Mouse (Mus musculus): ENCODE data around the gene Klrb1a. TPM values are rescaled to one million over a fixed set of nuclear protein-coding genes. Genes with fewer than 3 reads are reported as not detected.
"Not testable (repeated sequence)": the region's sequence is repeated elsewhere in the genome, so short reads cannot be mapped to it uniquely, and the experiment has no call there.

The Klrb1a gene
- not detected in 2 replicates for polyA plus RNA-seq (2014; fragmentation: Nextera tagmentation; extraction: Ambion mirVana)

DNA sequence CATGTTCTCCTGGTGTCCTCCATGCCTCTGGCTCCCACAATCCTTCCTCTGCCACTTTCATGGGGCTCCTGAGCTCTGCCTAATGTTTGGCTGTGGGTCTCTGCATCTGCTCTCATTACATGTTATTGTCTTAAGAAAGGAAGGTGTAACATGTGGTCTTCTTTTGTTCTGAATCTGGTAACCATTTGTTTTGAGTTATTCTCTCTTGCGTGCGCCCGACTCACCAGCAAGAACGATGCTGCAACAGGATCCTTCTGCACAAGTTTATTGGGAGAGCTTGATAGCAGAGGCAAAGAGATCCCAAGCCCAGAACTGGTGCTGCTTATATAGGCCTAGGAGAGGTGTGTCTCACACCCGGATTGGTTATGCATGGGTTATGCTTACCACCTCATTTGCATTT, at the start of gene Klrb1a:
TSS of gene Klrb1a (minus strand) at position 101 of the 400 bp plus-strand sequence.
- 98% methylated on average over 5 of the region's 5 CpGs for WGBS
- not testable (repeated sequence) for H3K27me3 ChIP-seq (ENCODE audit: control insufficient read depth, insufficient read depth, low read length); H3K27ac ChIP-seq (ENCODE audit: low read depth, low read length); H3K4me1 ChIP-seq (ENCODE audit: control insufficient read depth, insufficient read depth, low read length); H3K4me2 ChIP-seq (ENCODE audit: low read depth, low read length); H3K4me3 ChIP-seq (ENCODE audit: low read depth, low read length); H3K9ac ChIP-seq (replicated peaks; ENCODE audit: low read depth, low read length); H3K9me3 ChIP-seq (ENCODE audit: control insufficient read depth, low read length); H3K36me3 ChIP-seq (ENCODE audit: control insufficient read depth, insufficient read depth, low read length); ATAC-seq (ENCODE audit: low read depth)

DNA sequence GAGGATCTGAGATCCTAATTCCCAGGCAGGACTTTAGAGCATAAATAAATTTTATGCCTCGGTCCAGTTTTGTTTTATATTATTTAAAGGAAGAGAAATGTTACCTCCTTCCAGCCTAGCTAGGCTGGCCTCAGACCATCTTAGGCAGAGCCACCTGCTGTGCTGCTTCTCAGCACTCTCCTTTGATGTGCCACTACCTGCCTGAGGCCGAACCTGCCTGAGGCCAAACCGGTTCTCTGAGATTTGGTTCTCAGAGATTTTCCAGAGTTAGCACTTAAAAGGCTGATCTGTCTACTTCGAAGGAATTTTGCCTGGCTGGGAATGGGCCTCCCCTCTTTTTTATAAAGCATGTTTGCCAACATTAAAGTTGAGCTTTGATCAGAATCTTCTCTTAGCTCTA, 46.6 kb upstream of the Klrb1a start:
- WGBS, result 60% methylated on average over 4 of the region's 4 CpGs
- Histone ChIP-seq H3K36me3 (ENCODE audit: control insufficient read depth, insufficient read depth, low read length) (no peaks in the 10 kb centered on the region), H3K4me2 (ENCODE audit: low read depth, low read length) (no peak overlapping the region), H3K9ac (replicated peaks; ENCODE audit: low read depth, low read length) (no peak overlapping the region), H3K9me3 (ENCODE audit: control insufficient read depth, low read length) (no peaks in the 10 kb centered on the region), H3K4me1 (ENCODE audit: control insufficient read depth, insufficient read depth, low read length) (no peaks in the 10 kb centered on the region), H3K27ac (ENCODE audit: low read depth, low read length) (no peak overlapping the region), H3K27me3 (ENCODE audit: control insufficient read depth, insufficient read depth, low read length) (no peaks in the 10 kb centered on the region), H3K4me3 (ENCODE audit: low read depth, low read length) (no peak overlapping the region)
- no peak for ATAC-seq (ENCODE audit: low read depth)

GRCm38 (mm10) chr6:128662206-128662605, 38.9 kb upstream of the Klrb1a start, which contains the start of gene Clec2h:
Clec2h (plus strand) TSS chr6:128662385.
- H3K27ac ChIP-seq (ENCODE audit: low read depth, low read length), result no peak within 1 kb of the TSS
- H3K36me3 ChIP-seq (ENCODE audit: control insufficient read depth, insufficient read depth, low read length), result no peaks in the 10 kb centered on the region
- no peak within 1 kb of the TSS for H3K9ac ChIP-seq (replicated peaks; ENCODE audit: low read depth, low read length)
- H3K9me3 ChIP-seq (ENCODE audit: control insufficient read depth, low read length), result no peaks in the 10 kb centered on the region
- WGBS, result 16% methylated on average over 1 of the region's 1 CpGs
- H3K4me1 ChIP-seq (ENCODE audit: control insufficient read depth, insufficient read depth, low read length), result no peaks in the 10 kb centered on the region
- H3K27me3 ChIP-seq (ENCODE audit: control insufficient read depth, insufficient read depth, low read length), result no peaks in the 10 kb centered on the region
- ATAC-seq (ENCODE audit: low read depth), result no peak
- no peak within 1 kb of the TSS for H3K4me2 ChIP-seq (ENCODE audit: low read depth, low read length)
- H3K4me3 ChIP-seq (ENCODE audit: low read depth, low read length), result no peak within 1 kb of the TSS

DNA sequence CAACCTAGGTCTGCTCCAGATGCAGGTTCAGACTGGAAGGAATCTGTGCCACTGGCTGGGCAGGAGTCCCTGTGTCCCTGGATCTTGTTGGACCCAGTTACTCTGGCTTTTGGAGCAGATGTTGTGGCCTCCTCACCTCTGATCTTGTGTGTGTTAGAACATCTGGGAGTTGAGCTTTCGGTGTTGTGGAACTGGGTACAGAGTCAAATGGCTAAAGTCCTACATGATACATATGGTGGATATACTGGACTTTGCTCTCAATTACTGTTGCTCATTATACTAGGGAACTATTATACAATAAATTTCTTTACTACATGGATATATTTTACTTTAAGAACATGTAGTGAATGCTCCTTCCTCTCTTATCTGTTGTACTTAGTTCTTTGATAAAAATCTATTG, 37.9 kb upstream of the Klrb1a start:
- Histone ChIP-seq H3K4me2 (ENCODE audit: low read depth, low read length) (no peak overlapping the region), H3K9me3 (ENCODE audit: control insufficient read depth, low read length) (no peaks in the 10 kb centered on the region), H3K27me3 (ENCODE audit: control insufficient read depth, insufficient read depth, low read length) (no peaks in the 10 kb centered on the region), H3K27ac (ENCODE audit: low read depth, low read length) (no peak overlapping the region), H3K4me3 (ENCODE audit: low read depth, low read length) (no peak overlapping the region), H3K9ac (replicated peaks; ENCODE audit: low read depth, low read length) (no peak overlapping the region), H3K36me3 (ENCODE audit: control insufficient read depth, insufficient read depth, low read length) (no peaks in the 10 kb centered on the region), H3K4me1 (ENCODE audit: control insufficient read depth, insufficient read depth, low read length) (no peaks in the 10 kb centered on the region)
- WGBS, result 92% methylated on average over 1 of the region's 1 CpGs
- no peak for ATAC-seq (ENCODE audit: low read depth)

DNA sequence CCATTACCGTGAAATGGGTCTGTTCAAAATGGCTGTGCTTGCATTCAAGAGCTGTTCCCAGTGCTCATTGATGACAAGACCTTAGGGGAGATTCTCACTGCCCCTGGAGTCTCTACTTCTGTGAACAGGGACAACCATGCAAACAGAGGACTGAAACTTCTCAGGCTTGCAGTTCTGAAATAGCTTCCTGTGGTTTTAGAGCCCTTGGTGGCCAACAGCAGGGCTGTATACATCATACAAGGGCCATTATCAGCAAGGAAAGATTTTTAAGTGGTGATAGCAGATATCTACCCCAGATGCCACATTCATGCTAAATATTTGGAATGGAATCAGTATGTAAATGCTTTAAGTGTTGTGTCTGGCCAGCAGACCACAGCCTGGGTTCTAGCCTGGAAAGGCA, 29.6 kb upstream of the Klrb1a start:
- H3K27ac ChIP-seq (ENCODE audit: low read depth, low read length), result no peak overlapping the region
- H3K36me3 ChIP-seq (ENCODE audit: control insufficient read depth, insufficient read depth, low read length), result no peaks in the 10 kb centered on the region
- H3K4me3 ChIP-seq (ENCODE audit: low read depth, low read length), result no peak overlapping the region
- no peaks in the 10 kb centered on the region for H3K9me3 ChIP-seq (ENCODE audit: control insufficient read depth, low read length)
- H3K4me2 ChIP-seq (ENCODE audit: low read depth, low read length), result no peak overlapping the region
- H3K9ac ChIP-seq (replicated peaks; ENCODE audit: low read depth, low read length), result no peak overlapping the region
- H3K4me1 ChIP-seq (ENCODE audit: control insufficient read depth, insufficient read depth, low read length), result no peaks in the 10 kb centered on the region
- ATAC-seq (ENCODE audit: low read depth), result no peak
- WGBS, result 84% methylated on average over 1 of the region's 1 CpGs
- no peaks in the 10 kb centered on the region for H3K27me3 ChIP-seq (ENCODE audit: control insufficient read depth, insufficient read depth, low read length)

- not testable (repeated sequence) for H3K4me1 ChIP-seq (ENCODE audit: control insufficient read depth, insufficient read depth, low read length); H3K27me3 ChIP-seq (ENCODE audit: control insufficient read depth, insufficient read depth, low read length)
Measured at GRCm38 (mm10) chr6:128650827-128651226, 27.5 kb upstream of the Klrb1a start.

GRCm38 (mm10) chr6:128650187-128650586, 26.9 kb upstream of the Klrb1a start:
- WGBS, result 89% methylated on average over 1 of the region's 1 CpGs
- no peak overlapping the region for H3K9ac ChIP-seq (replicated peaks; ENCODE audit: low read depth, low read length)
- H3K4me1 ChIP-seq (ENCODE audit: control insufficient read depth, insufficient read depth, low read length), result no peaks in the 10 kb centered on the region
- H3K4me2 ChIP-seq (ENCODE audit: low read depth, low read length), result no peak overlapping the region
- H3K4me3 ChIP-seq (ENCODE audit: low read depth, low read length), result no peak overlapping the region
- H3K9me3 ChIP-seq (ENCODE audit: control insufficient read depth, low read length), result no peaks in the 10 kb centered on the region
- ATAC-seq (ENCODE audit: low read depth), result no peak
- H3K36me3 ChIP-seq (ENCODE audit: control insufficient read depth, insufficient read depth, low read length), result no peaks in the 10 kb centered on the region
- H3K27ac ChIP-seq (ENCODE audit: low read depth, low read length), result no peak overlapping the region
- H3K27me3 ChIP-seq (ENCODE audit: control insufficient read depth, insufficient read depth, low read length), result no peaks in the 10 kb centered on the region

More at GRCm38 (mm10) chr6:128650827-128651226, 27.5 kb upstream of the Klrb1a start:
- H3K9me3 ChIP-seq (ENCODE audit: control insufficient read depth, low read length); H3K27ac ChIP-seq (ENCODE audit: low read depth, low read length); H3K36me3 ChIP-seq (ENCODE audit: control insufficient read depth, insufficient read depth, low read length); H3K4me2 ChIP-seq (ENCODE audit: low read depth, low read length); ATAC-seq (ENCODE audit: low read depth); H3K4me3 ChIP-seq (ENCODE audit: low read depth, low read length); H3K9ac ChIP-seq (replicated peaks; ENCODE audit: low read depth, low read length): not testable (repeated sequence)
- WGBS, result 90% methylated on average over 3 of the region's 7 CpGs

GRCm38 (mm10) chr6:128649681-128650080, 26.3 kb upstream of the Klrb1a start:
- Histone ChIP-seq H3K4me3 (ENCODE audit: low read depth, low read length) (no peak overlapping the region), H3K9ac (replicated peaks; ENCODE audit: low read depth, low read length) (no peak overlapping the region), H3K27me3 (ENCODE audit: control insufficient read depth, insufficient read depth, low read length) (no peaks in the 10 kb centered on the region), H3K4me2 (ENCODE audit: low read depth, low read length) (no peak overlapping the region), H3K4me1 (ENCODE audit: control insufficient read depth, insufficient read depth, low read length) (no peaks in the 10 kb centered on the region), H3K36me3 (ENCODE audit: control insufficient read depth, insufficient read depth, low read length) (no peaks in the 10 kb centered on the region), H3K27ac (ENCODE audit: low read depth, low read length) (no peak overlapping the region), H3K9me3 (ENCODE audit: control insufficient read depth, low read length) (no peaks in the 10 kb centered on the region)
- WGBS, result 95% methylated on average over 3 of the region's 3 CpGs
- ATAC-seq (ENCODE audit: low read depth), result no peak

- H3K9me3 ChIP-seq (ENCODE audit: control insufficient read depth, low read length); H3K27me3 ChIP-seq (ENCODE audit: control insufficient read depth, insufficient read depth, low read length); H3K36me3 ChIP-seq (ENCODE audit: control insufficient read depth, insufficient read depth, low read length); H3K9ac ChIP-seq (replicated peaks; ENCODE audit: low read depth, low read length); H3K27ac ChIP-seq (ENCODE audit: low read depth, low read length); H3K4me1 ChIP-seq (ENCODE audit: control insufficient read depth, insufficient read depth, low read length); H3K4me2 ChIP-seq (ENCODE audit: low read depth, low read length); ATAC-seq (ENCODE audit: low read depth); H3K4me3 ChIP-seq (ENCODE audit: low read depth, low read length): not testable (repeated sequence)
- WGBS, result 93% methylated on average over 12 of the region's 12 CpGs
Measured at GRCm38 (mm10) chr6:128645708-128646107, 22.4 kb upstream of the Klrb1a start.

GRCm38 (mm10) chr6:128644694-128645093, 21.4 kb upstream of the Klrb1a start:
- H3K9me3 ChIP-seq (ENCODE audit: control insufficient read depth, low read length); H3K4me1 ChIP-seq (ENCODE audit: control insufficient read depth, insufficient read depth, low read length); H3K4me2 ChIP-seq (ENCODE audit: low read depth, low read length); ATAC-seq (ENCODE audit: low read depth); H3K4me3 ChIP-seq (ENCODE audit: low read depth, low read length); H3K27ac ChIP-seq (ENCODE audit: low read depth, low read length); H3K36me3 ChIP-seq (ENCODE audit: control insufficient read depth, insufficient read depth, low read length); H3K9ac ChIP-seq (replicated peaks; ENCODE audit: low read depth, low read length); H3K27me3 ChIP-seq (ENCODE audit: control insufficient read depth, insufficient read depth, low read length): not testable (repeated sequence)
- 98% methylated on average over 20 of the region's 20 CpGs for WGBS

Data from neural tube, embryonic 14.5 days (tissue).